Mouse (Mus musculus) heart, adult 10 weeks (tissue): ENCODE measurements around the gene Tktl2. TPM values are rescaled to one million over a fixed set of nuclear protein-coding genes. Genes with fewer than 3 reads are reported as not detected.

Experiments used
- polyA plus RNA-seq: library from polyadenylated mRNA; stranded (reverse); fragments of 350-450 nt; fragmentation: Illumina TruSeq; extraction: RNeasy Lipid Tissue Mini Kit (QIAGEN cat#74804); gene quantifications from one replicate; pipeline ENCODE4 v1.2.3, GENCODE M21; 2014; ENCODE audit warnings: low read depth, low replicate concordance

Gene Tktl2
- not detected for polyA plus RNA-seq

DNA sequence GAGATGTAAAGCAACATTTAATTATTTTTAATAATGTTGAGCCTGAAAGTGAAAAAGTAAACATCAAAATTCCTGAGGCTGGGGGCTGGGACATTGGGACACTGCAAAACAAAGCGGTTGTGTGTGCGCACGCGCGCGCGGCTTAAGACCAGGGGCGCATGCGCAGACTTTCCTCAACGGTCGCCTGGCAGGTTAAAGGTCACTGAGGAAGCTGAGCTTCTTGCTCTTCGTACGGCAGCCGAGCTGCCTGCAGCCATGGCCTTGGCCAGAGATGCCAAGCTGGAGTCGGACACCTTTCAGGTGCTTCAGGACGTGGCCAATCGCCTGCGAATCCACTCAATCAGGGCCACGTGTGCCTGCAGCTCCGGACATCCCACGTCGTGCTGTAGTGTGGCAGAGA, at the start of gene Tktl2:
TSS of gene Tktl2 (plus strand) at position 220 of the 400 bp plus-strand sequence.

DNA sequence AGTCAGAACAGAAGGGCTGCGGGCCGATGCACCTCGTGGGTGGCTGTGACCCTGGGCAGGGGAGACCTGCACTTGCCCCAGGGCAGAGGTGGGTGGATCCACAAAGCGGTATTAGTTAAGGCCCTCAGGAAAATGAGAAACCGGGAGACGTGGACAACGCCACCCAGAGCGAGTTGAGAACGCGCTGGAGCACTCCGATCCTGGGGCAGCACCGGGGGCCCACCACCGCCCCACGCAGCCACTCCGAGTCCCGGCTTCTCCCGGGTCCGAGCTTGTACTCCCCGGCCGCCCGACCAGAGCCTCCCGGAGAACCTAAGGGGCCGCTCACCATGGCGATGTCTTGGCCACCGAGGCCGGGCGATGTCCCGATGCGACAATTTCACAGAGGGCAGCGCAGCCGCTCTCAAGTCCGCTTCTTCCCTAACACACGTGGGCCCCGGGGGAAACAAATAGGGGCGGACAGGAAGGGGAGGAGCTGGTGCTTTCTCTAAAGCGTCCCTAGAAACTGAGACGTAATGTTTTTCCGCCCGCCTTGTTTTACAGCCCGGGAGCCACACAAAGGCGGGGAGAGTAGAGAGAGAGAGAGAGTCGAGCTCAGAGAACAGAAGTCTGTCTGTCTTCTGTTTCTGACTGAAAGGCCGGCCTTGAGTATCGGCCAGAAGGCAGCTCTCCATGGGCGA, 25.3 kb upstream of the Tktl2 start, which contains the start of gene Tma16:
TSS of gene Tma16 (minus strand) at position 447 of the 680 bp plus-strand sequence.

Other genes with a start within 250 kb of the Tktl2 start
- gene Tma16, start 25.2 kb upstream of the Tktl2 start, polyA plus RNA-seq, result 5.7 TPM
- gene Npy5r, start 176.4 kb downstream of the Tktl2 start, polyA plus RNA-seq, result not detected
- 3.4 TPM for gene Npy1r, start 185.4 kb downstream of the Tktl2 start, polyA plus RNA-seq